Mouse (Mus musculus) hindbrain, embryonic 16.5 days (tissue): ENCODE results near the gene Tmprss9. TPM values are rescaled to one million over a fixed set of nuclear protein-coding genes. Genes with fewer than 3 reads are reported as not detected.

Experiments used
- ATAC-seq: fragments of 200-750 bp; cut with Nextera tagmentation; 2 replicates; pipeline ENCODE4 v1.8.0; 2017; ENCODE audit warnings: moderate TSS enrichment, moderate library complexity
- H3K27ac ChIP-seq: fragments of 300-500 bp; sonication (generic); 2 replicates; pipeline ENCODE4 v1.5.1; 2014; ENCODE audit warnings: low read depth, mild to moderate bottlenecking, control low read depth, low read length, moderate library complexity
- H3K27me3 ChIP-seq: fragments of 300-500 bp; sonication (generic); replicated peaks from 2 replicates; pipeline ENCODE4 v1.6.1; 2014; ENCODE audit warnings: low read length; ENCODE audit not compliant: control insufficient read depth, insufficient read depth
- H3K36me3 ChIP-seq: fragments of 300-500 bp; sonication (generic); 2 replicates; pipeline ENCODE4 v1.6.1; 2014; ENCODE audit warnings: mild to moderate bottlenecking, low read length, moderate library complexity, mixed read lengths; ENCODE audit not compliant: control insufficient read depth, insufficient read depth
- H3K4me1 ChIP-seq: fragments of 300-500 bp; sonication (generic); 2 replicates; pipeline ENCODE4 v1.6.1; 2014; ENCODE audit warnings: low read depth, low read length; ENCODE audit not compliant: control insufficient read depth, insufficient read depth
- H3K4me2 ChIP-seq: fragments of 300-500 bp; sonication (generic); 2 replicates; pipeline ENCODE4 v1.6.1; 2014; ENCODE audit warnings: mild to moderate bottlenecking, low read length, control low read depth, moderate library complexity
- H3K4me3 ChIP-seq: fragments of 300-500 bp; sonication (generic); 2 replicates; pipeline ENCODE4 v1.5.1; 2014; ENCODE audit warnings: mild to moderate bottlenecking, low read length, control low read depth, moderate library complexity
- H3K9ac ChIP-seq: fragments of 300-500 bp; sonication (generic); 2 replicates; pipeline ENCODE4 v1.6.1; 2014; ENCODE audit warnings: low read depth, mild to moderate bottlenecking, control low read depth, low read length, moderate library complexity
- H3K9me3 ChIP-seq: fragments of 300-500 bp; sonication (generic); 2 replicates; pipeline ENCODE4 v1.6.1; 2014; ENCODE audit warnings: mild to moderate bottlenecking, low read length, moderate library complexity; ENCODE audit not compliant: control insufficient read depth
- whole genome bisulfite sequencing: fragments of 180-500 bp; shearing (Covaris S2); extraction: QIAGEN DNeasy Blood & Tissue Kit; methylation state at CpG from one replicate; pipeline ENCODE4 v1.1.7; 2014; 5-methylcytosine and 5-hydroxymethylcytosine counted together
- polyA plus RNA-seq: library from polyadenylated mRNA; unstranded; fragments of >200 nt; fragmentation: Nextera tagmentation; extraction: Ambion mirVana; gene quantifications from 2 replicates; pipeline ENCODE4 v1.2.1, GENCODE M21; 2015

Gene Tmprss9
- polyA plus RNA-seq, 1 experiment from 2014 or later, result 0.13 TPM

DNA sequence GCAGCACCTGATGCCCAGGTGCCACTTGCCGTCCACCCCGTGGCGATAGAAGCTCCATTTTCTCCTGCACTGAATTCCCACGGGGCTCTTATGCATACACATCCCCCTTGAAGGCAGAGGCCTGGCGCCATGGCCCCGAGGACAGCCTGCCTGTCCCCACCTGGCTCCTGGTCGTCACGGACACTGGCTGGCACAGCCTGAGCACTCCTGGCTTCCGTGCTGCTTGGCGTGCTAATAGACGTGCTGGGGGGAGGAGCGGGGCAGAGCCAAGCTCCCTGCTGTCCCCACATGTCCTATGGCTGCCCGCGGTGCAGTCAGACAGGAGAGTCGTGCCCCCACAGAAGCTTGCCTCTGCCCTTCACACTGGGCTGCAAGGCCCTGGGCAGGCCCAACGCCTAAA lies 7.2 kb upstream of the Tmprss9 start:
- 66% methylated on average over 15 of the region's 16 CpGs for WGBS
- Histone ChIP-seq H3K4me3 (no peak overlapping the region), H3K9ac (no peak overlapping the region), H3K27ac (no peak overlapping the region), H3K9me3 (no peaks in the 10 kb centered on the region), H3K36me3 (peaks cover 22% of the 10 kb centered on the region), H3K27me3 (no peaks in the 10 kb centered on the region), H3K4me1 (no peaks in the 10 kb centered on the region), H3K4me2 (no peak overlapping the region)
- no peak for ATAC-seq

DNA sequence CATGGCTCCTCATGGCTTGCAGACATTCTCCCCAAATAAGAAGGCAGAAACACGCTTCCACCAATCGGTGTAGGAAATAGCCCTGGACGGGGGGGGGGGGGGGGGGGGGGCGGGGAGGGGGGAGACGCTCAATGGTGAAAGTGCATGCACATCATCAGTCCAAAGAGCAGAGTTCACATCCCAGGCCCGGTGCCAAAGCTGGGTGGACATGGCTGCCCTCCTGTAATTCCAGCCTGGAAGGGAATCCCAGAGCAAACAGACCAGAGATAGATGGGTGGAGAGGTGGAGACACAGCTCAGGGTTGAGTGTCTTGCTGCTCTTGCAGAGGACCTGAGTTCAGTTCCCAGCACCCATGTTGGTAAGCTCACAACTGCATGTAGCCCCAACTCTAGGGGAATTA lies 655 bp upstream of the Tmprss9 start:
- no peak for ATAC-seq
- WGBS, result 64% methylated on average over 3 of the region's 6 CpGs
- Histone ChIP-seq H3K36me3 (peaks cover 17% of the 10 kb centered on the region), H3K27me3 (no peaks in the 10 kb centered on the region; the same call in 1 of the 2 replicates), H3K27ac (no peak overlapping the region), H3K9ac (no peak overlapping the region), H3K4me3 (no peak overlapping the region), H3K4me2 (no peak overlapping the region), H3K4me1 (no peaks in the 10 kb centered on the region), H3K9me3 (no peaks in the 10 kb centered on the region)

DNA sequence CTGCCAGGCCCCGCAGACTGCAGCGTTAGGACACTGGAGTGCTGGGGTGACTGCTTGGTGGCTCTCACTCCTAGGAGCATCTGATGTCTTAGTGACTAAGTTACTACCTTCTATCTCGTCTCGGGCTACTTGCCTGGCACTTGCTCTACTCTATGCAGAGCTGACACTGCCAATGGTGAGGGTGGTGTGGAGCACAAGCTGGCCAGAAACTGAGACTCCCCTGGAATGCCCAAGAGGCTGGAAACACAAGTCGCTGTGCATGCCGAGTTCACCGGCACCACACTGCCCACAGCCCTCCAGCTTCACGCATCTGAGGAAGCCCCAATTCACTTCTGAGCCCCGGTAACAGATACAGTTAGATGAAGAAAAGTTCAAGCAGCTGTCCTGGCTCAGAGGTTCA lies 2.4 kb downstream of the Tmprss9 start:
- no peak for ATAC-seq
- no peak overlapping the region; the same call in 1 of the 2 replicates for H3K9ac ChIP-seq
- no peak overlapping the region for H3K4me3 ChIP-seq
- 65% methylated on average over 9 of the region's 9 CpGs for WGBS
- H3K4me2 ChIP-seq, result no peak overlapping the region
- no peaks in the 10 kb centered on the region for H3K36me3 ChIP-seq
- no peaks in the 10 kb centered on the region; the same call in 1 of the 2 replicates for H3K27me3 ChIP-seq
- no peaks in the 10 kb centered on the region for H3K9me3 ChIP-seq
- H3K27ac ChIP-seq, result no peak overlapping the region
- H3K4me1 ChIP-seq, result no peaks in the 10 kb centered on the region

DNA sequence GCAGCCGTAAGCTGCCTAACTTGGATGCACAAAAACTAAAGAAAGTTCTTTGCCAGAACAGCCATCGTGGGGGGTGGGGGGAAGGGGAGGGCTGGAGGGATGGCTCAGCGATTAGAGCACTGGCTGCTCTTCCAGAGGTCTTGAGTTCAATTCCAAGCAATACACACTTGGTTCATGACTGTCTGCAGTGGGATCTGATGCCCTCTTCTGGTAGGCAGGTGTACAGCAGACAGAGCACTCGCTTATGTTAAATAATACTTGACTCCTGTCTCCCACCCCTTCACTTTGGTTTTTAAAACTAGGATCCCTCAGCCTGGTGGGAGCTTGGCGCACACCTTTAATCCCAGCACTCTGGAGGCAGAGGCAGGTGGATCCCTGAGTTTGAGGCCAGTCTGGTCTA lies 4.4 kb downstream of the Tmprss9 start:
- Histone ChIP-seq H3K4me3 (no peak overlapping the region), H3K4me2 (no peak overlapping the region), H3K4me1 (no peaks in the 10 kb centered on the region), H3K9me3 (peaks cover 2% of the 10 kb centered on the region; the same call in 1 of the 2 replicates), H3K27me3 (no peaks in the 10 kb centered on the region; the same call in 1 of the 2 replicates), H3K27ac (no peak overlapping the region), H3K9ac (no peak overlapping the region), H3K36me3 (no peaks in the 10 kb centered on the region)
- 29% methylated on average over 5 of the region's 5 CpGs for WGBS
- ATAC-seq, result no peak

DNA sequence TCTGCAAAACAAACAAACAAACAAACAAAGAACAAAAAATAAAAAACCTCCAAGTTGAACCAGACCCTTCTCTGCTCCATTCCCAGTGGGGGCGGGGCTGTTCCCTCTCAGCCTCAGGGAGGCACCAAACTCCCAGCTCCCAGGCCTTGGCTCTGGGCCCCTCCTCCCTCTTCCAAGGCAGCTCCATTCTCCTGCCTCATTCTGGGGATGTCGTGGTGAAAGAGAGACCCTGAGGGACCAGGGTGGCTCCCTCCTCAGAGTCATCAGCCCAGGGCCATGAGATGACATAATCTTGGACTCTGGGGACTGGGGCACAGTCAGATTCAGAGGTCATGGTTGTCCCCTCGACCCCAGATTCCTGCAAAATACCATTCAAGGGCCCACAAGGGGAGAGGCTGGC lies 4.9 kb downstream of the Tmprss9 start:
- Histone ChIP-seq H3K4me1 (no peaks in the 10 kb centered on the region), H3K36me3 (no peaks in the 10 kb centered on the region), H3K9ac (no peak overlapping the region), H3K27me3 (no peaks in the 10 kb centered on the region; the same call in 1 of the 2 replicates), H3K4me3 (no peak overlapping the region), H3K27ac (no peak overlapping the region), H3K4me2 (no peak overlapping the region), H3K9me3 (peaks cover 2% of the 10 kb centered on the region; the same call in 1 of the 2 replicates)
- no peak for ATAC-seq
- 26% methylated on average over 3 of the region's 3 CpGs for WGBS

DNA sequence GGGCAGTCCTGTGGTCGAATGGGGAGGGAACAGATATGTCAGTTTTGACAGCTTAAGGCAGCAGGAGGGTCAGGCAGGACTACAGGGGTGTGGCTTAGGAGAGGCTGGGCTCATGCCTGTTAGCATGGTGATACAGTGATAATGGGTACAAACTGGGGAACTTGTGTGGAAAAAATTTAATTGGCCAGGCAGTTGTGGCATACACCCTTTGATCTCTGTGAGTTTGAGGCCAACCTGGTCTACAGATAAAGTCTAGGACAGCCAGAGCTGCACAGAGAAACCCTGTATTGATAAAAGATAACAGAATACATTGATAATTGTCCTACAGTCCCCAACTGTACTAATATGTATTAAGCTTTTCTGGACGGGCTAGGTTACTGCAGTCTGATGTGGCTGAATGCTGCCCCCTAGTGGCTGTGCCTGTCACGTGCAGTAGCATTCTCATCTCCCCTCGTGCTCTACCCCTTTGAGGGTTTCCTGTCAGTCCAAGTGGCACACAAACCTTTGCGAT lies 8.5 kb downstream of the Tmprss9 start:
- ATAC-seq, result no peak
- no peaks in the 10 kb centered on the region for H3K4me1 ChIP-seq
- H3K27ac ChIP-seq, result no peak overlapping the region
- WGBS, result 23% methylated on average over 5 of the region's 5 CpGs
- no peak overlapping the region for H3K4me3 ChIP-seq
- H3K9ac ChIP-seq, result no peak overlapping the region
- H3K4me2 ChIP-seq, result no peak overlapping the region
- no peaks in the 10 kb centered on the region for H3K27me3 ChIP-seq
- no peaks in the 10 kb centered on the region for H3K36me3 ChIP-seq
- H3K9me3 ChIP-seq, result peaks cover 2% of the 10 kb centered on the region; the same call in 1 of the 2 replicates

DNA sequence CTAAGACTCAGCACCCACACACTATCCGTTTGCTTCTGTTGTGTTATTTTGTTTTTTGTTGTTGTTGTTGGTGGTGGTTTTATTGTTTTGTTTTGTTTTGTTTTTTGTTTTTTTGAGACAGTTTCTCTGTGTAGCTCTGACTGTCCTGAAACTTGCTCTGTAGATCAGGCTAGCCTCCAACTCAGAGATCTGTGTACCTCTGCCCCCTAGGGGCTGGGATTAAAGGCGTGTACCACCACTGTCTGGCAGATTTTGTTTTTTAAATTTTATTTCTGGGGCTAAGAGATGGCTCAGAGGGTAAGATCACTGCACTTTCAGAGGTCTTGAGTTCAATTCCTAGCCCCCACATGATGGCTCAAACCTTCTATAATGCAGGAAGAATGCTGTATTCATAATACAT lies 9.3 kb downstream of the Tmprss9 start:
- WGBS, result 82% methylated on average over 2 of the region's 2 CpGs
- no peak for ATAC-seq
- H3K27ac ChIP-seq, result no peak overlapping the region
- H3K36me3 ChIP-seq, result no peaks in the 10 kb centered on the region
- H3K9ac ChIP-seq, result no peak overlapping the region
- H3K4me1 ChIP-seq, result no peaks in the 10 kb centered on the region
- H3K9me3 ChIP-seq, result peaks cover 2% of the 10 kb centered on the region; the same call in 1 of the 2 replicates
- H3K4me2 ChIP-seq, result no peak overlapping the region
- H3K4me3 ChIP-seq, result no peak overlapping the region
- H3K27me3 ChIP-seq, result no peaks in the 10 kb centered on the region

DNA sequence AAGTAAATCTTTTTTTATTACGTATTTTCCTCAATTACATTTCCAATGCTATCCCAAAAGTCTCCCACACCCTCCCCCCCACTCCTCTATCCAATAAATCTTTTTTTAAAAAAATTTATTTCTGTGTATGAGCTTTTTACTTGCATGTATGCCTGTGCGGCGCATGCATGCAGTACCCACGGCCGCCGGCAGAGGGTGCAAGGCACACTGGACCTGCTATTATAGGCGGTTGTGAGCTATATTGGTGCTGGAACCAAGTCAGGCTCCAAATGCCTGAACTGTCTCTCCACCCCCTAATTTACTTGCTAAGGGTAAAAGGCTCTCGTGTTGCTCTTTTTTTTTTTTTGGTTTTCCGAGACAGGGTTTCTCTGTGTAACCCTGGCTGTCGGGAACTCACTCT lies 9.7 kb downstream of the Tmprss9 start:
- Histone ChIP-seq H3K27ac (no peak overlapping the region), H3K9ac (no peak overlapping the region), H3K9me3 (peaks cover 2% of the 10 kb centered on the region; the same call in 1 of the 2 replicates), H3K27me3 (no peaks in the 10 kb centered on the region), H3K4me2 (no peak overlapping the region), H3K4me3 (no peak overlapping the region), H3K4me1 (no peaks in the 10 kb centered on the region), H3K36me3 (no peaks in the 10 kb centered on the region)
- no peak for ATAC-seq
- WGBS, result 27% methylated on average over 10 of the region's 10 CpGs

DNA sequence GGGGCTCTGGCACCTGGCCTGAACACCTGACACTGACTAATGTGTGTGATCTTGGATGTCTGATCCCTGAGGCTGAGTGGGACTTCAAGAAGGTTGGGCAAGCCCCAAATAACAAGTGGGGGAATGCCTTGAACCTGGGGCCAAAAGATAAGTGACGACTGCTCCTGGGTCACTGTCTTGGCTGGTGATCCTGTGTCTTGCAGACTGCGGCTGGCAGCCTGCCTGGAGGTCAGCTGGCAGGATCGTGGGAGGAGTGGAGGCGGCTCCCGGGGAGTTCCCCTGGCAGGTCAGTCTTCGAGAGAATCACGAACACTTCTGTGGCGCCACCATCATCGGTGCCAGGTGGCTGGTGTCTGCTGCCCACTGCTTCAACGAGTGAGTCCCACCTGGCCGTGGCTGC lies 15.5 kb downstream of the Tmprss9 start:
- H3K27me3 ChIP-seq, result peaks cover 2% of the 10 kb centered on the region
- no peaks in the 10 kb centered on the region for H3K4me1 ChIP-seq
- no peak overlapping the region for H3K4me3 ChIP-seq
- H3K9ac ChIP-seq, result no peak overlapping the region
- no peak overlapping the region for H3K4me2 ChIP-seq
- no peaks in the 10 kb centered on the region for H3K9me3 ChIP-seq
- H3K27ac ChIP-seq, result no peak overlapping the region
- ATAC-seq, result no peak
- no peaks in the 10 kb centered on the region for H3K36me3 ChIP-seq
- 53% methylated on average over 10 of the region's 11 CpGs for WGBS

DNA sequence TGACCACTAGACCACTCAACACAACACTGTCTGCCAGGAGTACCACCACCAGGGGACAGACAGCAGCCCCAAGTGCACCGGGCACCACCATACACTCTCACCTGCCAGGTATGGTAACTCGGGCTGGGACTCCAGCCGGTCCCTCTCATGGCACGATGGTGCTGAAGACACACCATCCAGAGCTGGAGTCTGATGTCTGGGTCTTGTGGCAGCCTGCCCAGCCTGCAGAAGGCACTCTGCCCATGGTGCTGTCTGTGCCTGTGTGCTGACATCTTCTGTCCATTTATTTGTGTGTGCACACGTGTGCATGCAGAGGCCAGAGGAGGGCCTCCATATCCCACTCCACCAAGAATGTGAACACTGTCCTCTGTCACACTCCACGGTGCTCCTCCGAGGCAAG lies 23.5 kb downstream of the Tmprss9 start:
- no peak for ATAC-seq
- Histone ChIP-seq H3K4me3 (no peak overlapping the region), H3K4me1 (peaks cover 11% of the 10 kb centered on the region), H3K9ac (no peak overlapping the region), H3K27ac (no peak overlapping the region), H3K36me3 (peaks cover 3% of the 10 kb centered on the region; the same call in 1 of the 2 replicates), H3K27me3 (no peaks in the 10 kb centered on the region), H3K4me2 (no peak overlapping the region), H3K9me3 (no peaks in the 10 kb centered on the region)
- 91% methylated on average over 7 of the region's 7 CpGs for WGBS
